Mouse (Mus musculus): Measurements from ENCODE around the gene Mill2. TPM values are rescaled to one million over a fixed set of nuclear protein-coding genes. Genes with fewer than 3 reads are reported as not detected.

The Mill2 gene
- polyA plus RNA-seq, 1 experiment = 3.6 TPM

- Histone ChIP-seq H3K4me3 (replicated peaks; ENCODE audit: control insufficient read depth, low read depth, low read length) (no peak overlapping the region), H3K4me1 (ENCODE audit: control insufficient read depth, insufficient read depth, low read length) (no peaks in the 10 kb centered on the region), H3K27ac (ENCODE audit: control insufficient read depth, insufficient read depth, low read depth, low read length, poor library complexity) (no peak overlapping the region)
- no peak for TF ChIP-seq CTCF (IDR thresholded peaks at IDR 0.05; ENCODE audit: control insufficient read depth, insufficient read depth, low read length)
- no peak for TF ChIP-seq POLR2A (IDR thresholded peaks at IDR 0.05; ENCODE audit: borderline replicate concordance, control insufficient read depth, low read depth, low read length)
- WGBS = 77% methylated on average over 7 of the region's 7 CpGs
Measured at GRCm38 (mm10) chr7:18829545-18829944, 10.2 kb upstream of the Mill2 start.

- no peak overlapping the region for H3K4me3 ChIP-seq (replicated peaks; ENCODE audit: control insufficient read depth, low read depth, low read length)
- no peak overlapping the region for H3K27ac ChIP-seq (ENCODE audit: control insufficient read depth, insufficient read depth, low read depth, low read length, poor library complexity)
- H3K4me1 ChIP-seq (ENCODE audit: control insufficient read depth, insufficient read depth, low read length) = no peaks in the 10 kb centered on the region
- no peak for TF ChIP-seq CTCF (IDR thresholded peaks at IDR 0.05; ENCODE audit: control insufficient read depth, insufficient read depth, low read length)
- no peak for TF ChIP-seq POLR2A (IDR thresholded peaks at IDR 0.05; ENCODE audit: borderline replicate concordance, control insufficient read depth, low read depth, low read length)
- WGBS = 41% methylated on average over 13 of the region's 13 CpGs
Measured at GRCm38 (mm10) chr7:18832298-18832697, 7.5 kb upstream of the Mill2 start.

GRCm38 (mm10) chr7:18840386-18841173 lies 814 bp downstream of the Mill2 start:
- Histone ChIP-seq H3K27ac (ENCODE audit: control insufficient read depth, insufficient read depth, low read depth, low read length, poor library complexity) (peak overlapping the region; percentile 63), H3K4me3 (replicated peaks; ENCODE audit: control insufficient read depth, low read depth, low read length) (peak overlapping the region; percentile 46), H3K4me1 (ENCODE audit: control insufficient read depth, insufficient read depth, low read length) (peaks cover 1% of the 10 kb centered on the region; the same call in 1 of the 2 replicates)
- WGBS = 3% methylated on average over 17 of the region's 17 CpGs
- no peak for TF ChIP-seq POLR2A (IDR thresholded peaks at IDR 0.05; ENCODE audit: borderline replicate concordance, control insufficient read depth, low read depth, low read length)
- no peak for TF ChIP-seq CTCF (IDR thresholded peaks at IDR 0.05; ENCODE audit: control insufficient read depth, insufficient read depth, low read length)

- 65% methylated on average over 1 of the region's 1 CpGs for WGBS
- TF ChIP-seq POLR2A (IDR thresholded peaks at IDR 0.05; ENCODE audit: borderline replicate concordance, control insufficient read depth, low read depth, low read length) = no peak
- TF ChIP-seq CTCF (IDR thresholded peaks at IDR 0.05; ENCODE audit: control insufficient read depth, insufficient read depth, low read length) = no peak
- peaks cover 1% of the 10 kb centered on the region; the same call in 1 of the 2 replicates for H3K4me1 ChIP-seq (ENCODE audit: control insufficient read depth, insufficient read depth, low read length)
- no peak overlapping the region for H3K27ac ChIP-seq (ENCODE audit: control insufficient read depth, insufficient read depth, low read depth, low read length, poor library complexity)
- no peak overlapping the region for H3K4me3 ChIP-seq (replicated peaks; ENCODE audit: control insufficient read depth, low read depth, low read length)
Measured at GRCm38 (mm10) chr7:18841174-18841567, 1.4 kb downstream of the Mill2 start.

GRCm38 (mm10) chr7:18844811-18845210 lies 5.0 kb downstream of the Mill2 start:
- TF ChIP-seq CTCF (IDR thresholded peaks at IDR 0.05; ENCODE audit: control insufficient read depth, insufficient read depth, low read length) = no peak
- no peak for TF ChIP-seq POLR2A (IDR thresholded peaks at IDR 0.05; ENCODE audit: borderline replicate concordance, control insufficient read depth, low read depth, low read length)
- H3K4me1 ChIP-seq (ENCODE audit: control insufficient read depth, insufficient read depth, low read length) = peaks cover 1% of the 10 kb centered on the region; the same call in 1 of the 2 replicates
- no peak overlapping the region for H3K4me3 ChIP-seq (replicated peaks; ENCODE audit: control insufficient read depth, low read depth, low read length)
- 33% methylated on average over 5 of the region's 5 CpGs for WGBS
- no peak overlapping the region for H3K27ac ChIP-seq (ENCODE audit: control insufficient read depth, insufficient read depth, low read depth, low read length, poor library complexity)

- no peak overlapping the region for H3K4me3 ChIP-seq (replicated peaks; ENCODE audit: control insufficient read depth, low read depth, low read length)
- no peaks in the 10 kb centered on the region for H3K4me1 ChIP-seq (ENCODE audit: control insufficient read depth, insufficient read depth, low read length)
- 72% methylated on average over 1 of the region's 1 CpGs for WGBS
- TF ChIP-seq POLR2A (IDR thresholded peaks at IDR 0.05; ENCODE audit: borderline replicate concordance, control insufficient read depth, low read depth, low read length) (no peak), CTCF (IDR thresholded peaks at IDR 0.05; ENCODE audit: control insufficient read depth, insufficient read depth, low read length) (no peak)
- no peak overlapping the region for H3K27ac ChIP-seq (ENCODE audit: control insufficient read depth, insufficient read depth, low read depth, low read length, poor library complexity)
Measured at GRCm38 (mm10) chr7:18848395-18848794, 8.6 kb downstream of the Mill2 start.

GRCm38 (mm10) chr7:18858310-18858916 lies 18.6 kb downstream of the Mill2 start:
- TF ChIP-seq POLR2A (IDR thresholded peaks at IDR 0.05; ENCODE audit: borderline replicate concordance, control insufficient read depth, low read depth, low read length) (no peak), CTCF (IDR thresholded peaks at IDR 0.05; ENCODE audit: control insufficient read depth, insufficient read depth, low read length) (no peak)
- 56% methylated on average over 5 of the region's 5 CpGs for WGBS
- Histone ChIP-seq H3K4me1 (ENCODE audit: control insufficient read depth, insufficient read depth, low read length) (no peaks in the 10 kb centered on the region), H3K27ac (ENCODE audit: control insufficient read depth, insufficient read depth, low read depth, low read length, poor library complexity) (no peak overlapping the region), H3K4me3 (replicated peaks; ENCODE audit: control insufficient read depth, low read depth, low read length) (no peak overlapping the region)

- WGBS = 79% methylated on average over 6 of the region's 6 CpGs
- Histone ChIP-seq H3K4me1 (ENCODE audit: control insufficient read depth, insufficient read depth, low read length) (no peaks in the 10 kb centered on the region), H3K27ac (ENCODE audit: control insufficient read depth, insufficient read depth, low read depth, low read length, poor library complexity) (no peak overlapping the region), H3K4me3 (replicated peaks; ENCODE audit: control insufficient read depth, low read depth, low read length) (no peak overlapping the region)
- no peak for TF ChIP-seq POLR2A (IDR thresholded peaks at IDR 0.05; ENCODE audit: borderline replicate concordance, control insufficient read depth, low read depth, low read length)
Measured at GRCm38 (mm10) chr7:18862801-18863200, 23.0 kb downstream of the Mill2 start.

All from bone marrow, adult 2 months (tissue).